ENCODE assay signal across 8 mouse cellular contexts in genomic region chr11:72050895-72051858, GRCm38 (mm10). TPM values are rescaled to one million over a fixed set of nuclear protein-coding genes. Genes with fewer than 3 reads are reported as not detected.
DNase-seq lines count a peak whose midpoint lies in the region; ATAC-seq lines count a peak whose summit lies in the region.

No protein-coding gene starts in this region.

- no peak for ATAC-seq in cerebellum, adult (ENCODE audit: insufficient number of reproducible peaks, low FRiP score, low TSS enrichment)
- ATAC-seq in hindbrain, embryonic 13.5 days (ENCODE audit: low FRiP score) = peak; percentile 75
- ATAC-seq in liver, embryonic 13.5 days (ENCODE audit: low read depth) = no peak

- H3K27ac ChIP-seq in hindbrain, embryonic 13.5 days = peak overlapping the region; percentile 79
- no peak overlapping the region for H3K27ac ChIP-seq in liver, embryonic 13.5 days

- peak overlapping the region; percentile 57 for H3K4me3 ChIP-seq in hindbrain, embryonic 13.5 days
- H3K4me3 ChIP-seq in liver, embryonic 13.5 days (replicated peaks) = peak overlapping the region; percentile 35

- DNase-seq in cerebellum, postnatal 14 days = peak; percentile 81 to 83
- DNase-seq in urinary bladder, postnatal 14 days (ENCODE audit: low spot score) = peak; percentile 34
- DNase-seq in urinary bladder, postnatal 10 days (ENCODE audit: low spot score) = no peak
- no peak for DNase-seq in liver, embryonic 13.5 days
- DNase-seq in right cerebral cortex, postnatal 25 days = peak; percentile 79
- DNase-seq in B cell, adult 2 months = no peak

- H3K9me3 ChIP-seq in hindbrain, embryonic 13.5 days = no peaks in the 10 kb centered on the region
- H3K9me3 ChIP-seq in liver, embryonic 13.5 days (replicated peaks) = no peaks in the 10 kb centered on the region

- peak overlapping the region; percentile 82 for H3K9ac ChIP-seq in hindbrain, embryonic 13.5 days
- no peak overlapping the region for H3K9ac ChIP-seq in liver, embryonic 13.5 days

- 1% methylated on average over 44 of the region's 45 CpGs for WGBS in hindbrain, embryonic 13.5 days
- 3% methylated on average over 43 of the region's 45 CpGs for WGBS in liver, embryonic 13.5 days (ENCODE audit: insufficient replicate concordance)

- peaks cover 27% of the 10 kb centered on the region for H3K4me1 ChIP-seq in hindbrain, embryonic 13.5 days (replicated peaks)
- H3K4me1 ChIP-seq in liver, embryonic 13.5 days (replicated peaks) = no peaks in the 10 kb centered on the region; the same call in 1 of the 2 replicates

- peaks cover 40% of the 10 kb centered on the region for H3K27me3 ChIP-seq in hindbrain, embryonic 13.5 days
- H3K27me3 ChIP-seq in liver, embryonic 13.5 days = peaks cover 35% of the 10 kb centered on the region

- H3K36me3 ChIP-seq in hindbrain, embryonic 13.5 days = no peaks in the 10 kb centered on the region; the same call in 1 of the 2 replicates
- 0 out of 2 replicates have a peak, but pooled peaks cover 6% of the 10 kb centered on the region for H3K36me3 ChIP-seq in liver, embryonic 13.5 days

- peak overlapping the region; percentile 86 for H3K4me2 ChIP-seq in hindbrain, embryonic 13.5 days
- H3K4me2 ChIP-seq in liver, embryonic 13.5 days = peak overlapping the region; percentile 60

RNA-seq across cellular contexts. Expression of gene Pimreg, which starts 9.3 kb away (rescaled TPM):
- 43.2 and 43.6 TPM in 2 replicates for polyA plus RNA-seq in hindbrain, embryonic 13.5 days (2015; fragmentation: Nextera tagmentation; extraction: Ambion mirVana)
- polyA plus RNA-seq in liver, embryonic 13.5 days (2015; fragmentation: Nextera tagmentation; extraction: Ambion mirVana) = 27.7 and 30.3 TPM in 2 replicates

RNA-seq across cellular contexts. Expression of gene Aipl1, which starts 13.9 kb away (rescaled TPM):
- polyA plus RNA-seq in hindbrain, embryonic 13.5 days (2015; fragmentation: Nextera tagmentation; extraction: Ambion mirVana) = 0.31 and 0.39 TPM in 2 replicates
- polyA plus RNA-seq in liver, embryonic 13.5 days (2015; fragmentation: Nextera tagmentation; extraction: Ambion mirVana) = 0.21 and 0.28 TPM in 2 replicates

Comparison
In these comparisons a context has a peak if more than half of its experiments do, and no peak if none do; other contexts are left out.
1. DNase-seq: peak in cerebellum, postnatal 14 days (2 of 2), urinary bladder, postnatal 14 days (single experiment) and right cerebral cortex, postnatal 25 days (single experiment); none in urinary bladder, postnatal 10 days (single experiment), liver, embryonic 13.5 days (single experiment) and B cell, adult 2 months (0 of 2).